Mouse (Mus musculus) cortical plate, adult 2 months (tissue): ENCODE data around the gene Ip6k3.

Experiments used
- CTCF ChIP-seq: fragments of 200-500 bp; IDR thresholded peaks from 2 replicates; pipeline ENCODE4 v1.5.1; 2011; ENCODE audit warnings: mild to moderate bottlenecking, control low read depth, low read length; ENCODE audit not compliant: insufficient read depth; ENCODE audit errors: extremely low read depth
- POLR2A ChIP-seq: fragments of 200-500 bp; IDR thresholded peaks from 2 replicates; pipeline ENCODE4 v1.6.1; 2011; ENCODE audit warnings: mild to moderate bottlenecking, low read length, control low read depth; ENCODE audit not compliant: insufficient read depth; ENCODE audit errors: extremely low read depth

DNA sequence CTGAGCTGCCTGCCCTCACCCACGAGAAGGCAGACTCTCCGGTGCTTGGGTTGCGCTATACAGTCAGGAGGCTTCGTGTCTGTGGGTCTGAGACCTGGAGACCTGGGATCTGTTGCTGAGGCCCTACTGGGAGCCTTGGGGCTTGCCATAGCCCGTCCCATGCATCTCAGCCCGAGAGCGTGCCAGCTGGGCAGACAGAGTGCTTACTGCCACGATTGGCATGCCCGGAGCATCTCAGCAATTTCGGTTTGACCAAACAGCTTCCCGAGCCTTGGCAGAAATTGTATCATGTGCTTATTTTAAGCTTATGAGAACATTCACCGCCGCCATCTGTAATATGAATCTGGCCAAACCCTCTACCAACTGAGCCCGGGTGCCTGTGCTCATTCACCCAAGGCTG lies 13.3 kb downstream of the Ip6k3 start:
- TF ChIP-seq CTCF (no peak), POLR2A (no peak)
